Mouse (Mus musculus) brain, adult 2 months (tissue): ENCODE data around the gene Lcn12.

Source experiments
- DNase-seq: peaks from one replicate; pipeline ENCODE4 v3.0.0; 2011; ENCODE audit warnings: low read depth, low spot score

Gene Lcn12

GRCm38 (mm10) chr2:25460551-25461309, 33.0 kb downstream of the Lcn12 start, which contains the start of gene Paxx:
TSS of gene Paxx (minus strand) at chr2:25461094.
- peak; percentile 99 for DNase-seq

GRCm38 (mm10) chr2:25460135-25460534, 33.6 kb downstream of the Lcn12 start:
- no peak for DNase-seq

GRCm38 (mm10) chr2:25458911-25459310, 34.8 kb downstream of the Lcn12 start:
- peak; percentile 66 for DNase-seq

- DNase-seq, result peak; percentile 63
Observed at GRCm38 (mm10) chr2:25457022-25457896, 36.5 kb downstream of the Lcn12 start.

GRCm38 (mm10) chr2:25456205-25456953, 37.3 kb downstream of the Lcn12 start, which contains the start of gene Clic3:
TSS of gene Clic3 (plus strand) at chr2:25456838.
- DNase-seq, result no peak

- no peak for DNase-seq
Observed at GRCm38 (mm10) chr2:25452951-25453350, 40.8 kb downstream of the Lcn12 start.

GRCm38 (mm10) chr2:25450853-25451647, 42.7 kb downstream of the Lcn12 start:
- DNase-seq, result no peak

- DNase-seq, result no peak
Observed at GRCm38 (mm10) chr2:25442682-25443081, 51.0 kb downstream of the Lcn12 start.

- DNase-seq, result no peak
Observed at GRCm38 (mm10) chr2:25441067-25441466, 52.6 kb downstream of the Lcn12 start.
